Mouse (Mus musculus) midbrain, embryonic 10.5 days (tissue): ENCODE results near the gene Abi3bp. TPM values are rescaled to one million over a fixed set of nuclear protein-coding genes. Genes with fewer than 3 reads are reported as not detected.

Experiments
- DNase-seq: peaks from one replicate; pipeline ENCODE4 v3.0.0-alpha.2; 2017; ENCODE audit warnings: low spot score
- H3K27ac ChIP-seq: fragments of 300-500 bp; sonication (generic); replicated peaks from 2 replicates; pipeline ENCODE4 v1.5.1; 2016; ENCODE audit warnings: mild to moderate bottlenecking
- H3K27me3 ChIP-seq: fragments of 300-500 bp; sonication (generic); 2 replicates; pipeline ENCODE4 v1.6.1; 2016; ENCODE audit warnings: low read depth, mild to moderate bottlenecking; ENCODE audit not compliant: poor library complexity, severe bottlenecking
- H3K36me3 ChIP-seq: fragments of 300-500 bp; sonication (generic); 2 replicates; pipeline ENCODE4 v1.6.1; 2016; ENCODE audit warnings: mild to moderate bottlenecking, moderate library complexity
- H3K4me1 ChIP-seq: fragments of 300-500 bp; sonication (generic); 2 replicates; pipeline ENCODE4 v1.6.1; 2016
- H3K4me3 ChIP-seq: fragments of 300-500 bp; sonication (generic); 2 replicates; pipeline ENCODE4 v1.5.1; 2016; ENCODE audit warnings: mild to moderate bottlenecking, moderate library complexity
- H3K9me3 ChIP-seq: fragments of 300-500 bp; sonication (generic); replicated peaks from 2 replicates; pipeline ENCODE4 v1.6.1; 2016; ENCODE audit warnings: mild to moderate bottlenecking
- WGBS: fragments of 180-500 bp; shearing (Covaris S2); methylation state at CpG from one replicate; pipeline ENCODE4 v1.1.7; 2016; 5-methylcytosine and 5-hydroxymethylcytosine counted together
- polyA plus RNA-seq: library from polyadenylated mRNA; unstranded; fragments of >200 nt; fragmentation: Nextera tagmentation; extraction: Ambion mirVana; gene quantifications from 2 replicates; pipeline ENCODE4 v1.2.1, GENCODE M21; 2016

Gene Abi3bp
- polyA plus RNA-seq, 1 experiment from 2014 or later = 0.15 TPM

DNA sequence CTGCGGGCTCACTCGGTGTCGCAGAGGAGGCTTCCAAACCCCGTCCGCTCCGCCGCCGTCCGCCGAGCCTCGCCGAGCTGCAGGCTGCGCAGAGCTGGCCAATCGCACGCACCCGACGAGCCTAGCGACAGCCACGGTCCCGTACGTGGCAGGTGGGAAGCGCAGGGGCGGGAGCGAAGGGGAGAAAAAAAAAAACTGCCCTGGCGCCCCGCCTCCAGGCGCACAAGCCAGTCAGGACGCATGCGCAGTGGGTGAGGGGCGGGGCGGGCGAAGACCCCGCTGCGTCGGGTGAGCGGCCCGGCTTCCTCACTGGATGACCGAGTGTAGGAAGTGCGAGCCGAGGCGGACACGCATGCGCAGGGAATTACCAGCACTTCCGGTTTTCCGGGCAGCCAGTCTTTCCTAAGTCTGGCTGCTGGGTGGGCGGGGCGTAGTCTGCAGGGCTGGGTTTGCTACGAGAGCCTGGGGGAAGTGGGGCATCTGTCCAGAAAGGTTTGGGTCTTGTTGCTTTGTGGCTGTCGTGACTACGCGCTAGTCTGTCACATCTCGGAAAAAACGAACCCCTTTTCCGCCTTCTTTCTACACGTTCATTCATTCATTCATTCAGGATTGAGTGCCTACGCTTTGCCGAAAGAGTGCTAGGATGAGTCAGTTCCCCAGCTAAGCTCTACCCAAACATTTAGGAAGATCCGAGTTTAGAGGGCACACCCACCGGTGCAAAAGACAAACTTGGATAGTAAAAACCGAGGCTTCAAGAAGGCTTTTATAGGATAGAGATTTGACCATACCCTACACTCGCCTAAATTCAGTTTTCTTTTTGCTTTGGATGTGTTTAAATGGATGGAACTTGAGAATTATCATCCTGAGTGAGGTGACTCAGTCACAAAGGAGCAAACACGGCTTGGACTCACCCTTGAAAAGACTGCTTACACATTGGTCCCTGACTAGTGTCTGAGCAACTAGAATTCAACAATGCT lies 239.8 kb downstream of the Abi3bp start, which contains the start of gene Tfg:
Gene Tfg, minus strand, starts transcription at position 227 of the 977 bp plus-strand sequence.
- H3K36me3 ChIP-seq = peaks cover 9% of the 10 kb centered on the region
- no peaks in the 10 kb centered on the region for H3K9me3 ChIP-seq
- H3K4me3 ChIP-seq = peak within 1 kb of the TSS; percentile 92
- no peaks in the 10 kb centered on the region for H3K27me3 ChIP-seq
- WGBS = under 1% methylated on average over 62 of the region's 62 CpGs
- peak within 1 kb of the TSS; percentile 98 for H3K27ac ChIP-seq
- peak; percentile 100 for DNase-seq
- peaks cover 18% of the 10 kb centered on the region for H3K4me1 ChIP-seq

DNA sequence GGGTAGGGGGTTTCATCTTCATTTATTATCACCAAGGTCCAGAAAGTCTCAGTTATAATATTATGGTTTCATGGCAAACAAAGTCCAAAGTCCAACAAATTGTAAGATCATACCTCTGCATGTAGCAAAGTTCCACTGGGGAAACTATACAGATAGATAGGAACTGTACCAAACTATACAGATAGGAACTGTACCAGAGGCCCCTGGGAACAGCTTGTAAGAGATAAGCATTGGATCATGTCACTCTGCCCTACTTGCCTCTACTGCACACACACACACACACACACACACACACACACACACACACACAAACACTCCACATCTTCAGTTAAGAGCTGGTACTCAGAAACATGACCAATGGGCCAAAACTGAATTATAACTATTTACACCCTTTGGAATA lies 241.4 kb downstream of the Abi3bp start:
- no peak overlapping the region for H3K4me3 ChIP-seq
- no peaks in the 10 kb centered on the region for H3K9me3 ChIP-seq
- no peaks in the 10 kb centered on the region for H3K27me3 ChIP-seq
- no peak overlapping the region for H3K27ac ChIP-seq
- no peaks in the 10 kb centered on the region for H3K36me3 ChIP-seq
- peaks cover 18% of the 10 kb centered on the region for H3K4me1 ChIP-seq
- no peak for DNase-seq

- no peaks in the 10 kb centered on the region for H3K36me3 ChIP-seq
- H3K27ac ChIP-seq = no peak overlapping the region
- no peaks in the 10 kb centered on the region for H3K9me3 ChIP-seq
- H3K4me1 ChIP-seq = peaks cover 6% of the 10 kb centered on the region
- DNase-seq = no peak
- H3K4me3 ChIP-seq = no peak overlapping the region
- 73% methylated on average over 4 of the region's 4 CpGs for WGBS
- no peaks in the 10 kb centered on the region for H3K27me3 ChIP-seq
These were observed 244.7 kb downstream of the Abi3bp start for GRCm38 (mm10) chr16:56722357-56722756.

GRCm38 (mm10) chr16:56724927-56725326 lies 247.2 kb downstream of the Abi3bp start:
- Histone ChIP-seq H3K27ac (no peak overlapping the region), H3K9me3 (no peaks in the 10 kb centered on the region), H3K27me3 (no peaks in the 10 kb centered on the region), H3K36me3 (no peaks in the 10 kb centered on the region), H3K4me3 (no peak overlapping the region), H3K4me1 (no peaks in the 10 kb centered on the region)
- DNase-seq = no peak
- 90% methylated on average over 10 of the region's 10 CpGs for WGBS

GRCm38 (mm10) chr16:56729060-56729459 lies 251.4 kb downstream of the Abi3bp start:
- DNase-seq = no peak
- Histone ChIP-seq H3K4me1 (no peaks in the 10 kb centered on the region), H3K9me3 (no peaks in the 10 kb centered on the region), H3K4me3 (no peak overlapping the region), H3K36me3 (no peaks in the 10 kb centered on the region), H3K27ac (no peak overlapping the region), H3K27me3 (no peaks in the 10 kb centered on the region)
- 33% methylated on average over 1 of the region's 1 CpGs for WGBS

Other genes starting within 250 kb of the Abi3bp start
- gene Tfg, start 239.6 kb downstream of the Abi3bp start, polyA plus RNA-seq = 202 and 203 TPM in 2 replicates